Mouse (Mus musculus): ENCODE measurements around the gene Gm31371. TPM values are rescaled to one million over a fixed set of nuclear protein-coding genes. Genes with fewer than 3 reads are reported as not detected.

The Gm31371 gene
- polyA plus RNA-seq, 1 experiment, result not detected

Other genes starting within 250 kb of the Gm31371 start
- gene 4930467E23Rik, start 173.8 kb upstream of the Gm31371 start, polyA plus RNA-seq (2012; rRNA removed), result not detected in 2 replicates

All from small intestine, adult 2 months (tissue).